ENCODE assay signal across 12 mouse cellular contexts in the genomic region with DNA sequence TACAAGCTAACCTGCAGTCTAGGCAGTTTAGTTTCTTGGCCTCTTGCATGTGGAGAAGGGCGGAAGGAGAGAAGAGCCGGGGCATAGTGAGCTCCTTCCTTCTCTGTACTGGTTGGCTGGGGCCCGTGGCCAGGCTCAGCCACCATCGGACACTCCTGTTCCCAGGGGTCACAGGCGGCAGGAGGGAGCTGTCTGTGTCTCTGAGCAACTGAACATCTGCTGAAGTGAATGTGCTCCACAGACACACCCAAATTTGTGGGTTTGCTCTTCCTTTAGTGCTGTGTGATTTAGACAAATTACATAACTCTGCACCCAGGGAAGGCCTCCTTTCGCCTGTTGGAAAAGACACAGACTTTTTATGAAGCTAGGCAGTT.
DNase-seq lines count a peak whose midpoint lies in the region; ATAC-seq and TF ChIP-seq lines count a peak whose summit lies in the region.
"Had no signal": no experiment of that assay in that cellular context is flagged by ENCODE, and none has a peak within 500 bp of the region (broad histone marks: within the 10 kb centered on the region; RNA-seq: fewer than 3 reads in every experiment).

No protein-coding gene starts in this region.

- DNase-seq in heart, adult 18-20 months, result peak; percentile 60 to 79
- DNase-seq in urinary bladder, postnatal 14 days (ENCODE audit: low spot score), result peak; percentile 43
- no peak for DNase-seq in urinary bladder, postnatal 10 days (ENCODE audit: low spot score)
- peak; percentile 14 for DNase-seq in stomach, postnatal 0 days (ENCODE audit: low spot score)
- DNase-seq in left cerebral cortex, adult 18-20 months (ENCODE audit: low spot score in 2 of 2), result no peak
- DNase-seq: kidney, postnatal 25 days; thymus, adult 18-20 months had no signal

- peaks cover 10% of the 10 kb centered on the region for H3K9me3 ChIP-seq in heart, embryonic 12.5 days (replicated peaks)
- H3K9me3 ChIP-seq in heart, embryonic 15.5 days (replicated peaks), result peaks cover 7% of the 10 kb centered on the region; the same call in 1 of the 2 replicates
- H3K9me3 ChIP-seq in stomach, postnatal 0 days (ENCODE audit: control insufficient read depth, low read length), result 0 out of 2 replicates have a peak, but pooled peaks cover 3% of the 10 kb centered on the region

- H3K4me1 ChIP-seq in heart, embryonic 12.5 days (replicated peaks), result peaks cover 12% of the 10 kb centered on the region
- peaks cover 20% of the 10 kb centered on the region for H3K4me1 ChIP-seq in heart, embryonic 15.5 days (replicated peaks)
- H3K4me1 ChIP-seq in stomach, postnatal 0 days (replicated peaks; ENCODE audit: control insufficient read depth, insufficient read depth), result peaks cover 3% of the 10 kb centered on the region

- no peak overlapping the region for H3K27ac ChIP-seq in heart, embryonic 12.5 days (ENCODE audit: poor library complexity, severe bottlenecking)
- 0 out of 2 replicates have a peak overlapping the region, but pooled peaks have one; percentile 13 for H3K27ac ChIP-seq in heart, embryonic 15.5 days
- peak overlapping the region; percentile 35 for H3K27ac ChIP-seq in stomach, postnatal 0 days (replicated peaks)
- H3K27ac ChIP-seq: midbrain, embryonic 12.5 days had no signal

- H3K27me3 ChIP-seq in heart, embryonic 12.5 days (replicated peaks), result no peaks in the 10 kb centered on the region
- no peaks in the 10 kb centered on the region for H3K27me3 ChIP-seq in heart, embryonic 15.5 days
- no peaks in the 10 kb centered on the region for H3K27me3 ChIP-seq in stomach, postnatal 0 days (ENCODE audit: control insufficient read depth, insufficient read depth, low read length)
- H3K27me3 ChIP-seq: midbrain, embryonic 12.5 days had no signal

- WGBS in heart, embryonic 12.5 days, result 63% methylated on average over 6 of the region's 6 CpGs
- 51% methylated on average over 6 of the region's 6 CpGs for WGBS in heart, embryonic 15.5 days
- WGBS in stomach, postnatal 0 days, result 47% methylated on average over 4 of the region's 6 CpGs

- ATAC-seq in heart, embryonic 12.5 days (ENCODE audit: insufficient number of reproducible peaks, low FRiP score), result no peak
- no peak for ATAC-seq in heart, embryonic 15.5 days (replicated peaks; ENCODE audit: insufficient number of reproducible peaks, insufficient read depth, low FRiP score, low read depth)
- no peak for ATAC-seq in stomach, postnatal 0 days (ENCODE audit: low FRiP score, low TSS enrichment)
- ATAC-seq in megakaryocyte progenitor cell, adult 5-6 weeks (replicated peaks; ENCODE audit: poor library complexity), result no peak
- ATAC-seq: CD4-positive, CD25-positive, alpha-beta regulatory T cell, adult 4 months had no signal

- TF ChIP-seq CTCF in stomach, postnatal 0 days (IDR thresholded peaks at IDR 0.05; ENCODE audit: low read depth), result no peak

- H3K4me3 ChIP-seq in heart, embryonic 12.5 days, result no peak overlapping the region
- no peak overlapping the region for H3K4me3 ChIP-seq in heart, embryonic 15.5 days
- no peak overlapping the region for H3K4me3 ChIP-seq in stomach, postnatal 0 days (ENCODE audit: low read depth, low read length)
- H3K4me3 ChIP-seq: midbrain, embryonic 12.5 days had no signal

- no peaks in the 10 kb centered on the region for H3K36me3 ChIP-seq in heart, embryonic 12.5 days
- H3K36me3 ChIP-seq in heart, embryonic 15.5 days, result no peaks in the 10 kb centered on the region
- H3K36me3 ChIP-seq in stomach, postnatal 0 days (ENCODE audit: control insufficient read depth, insufficient read depth, low read length), result no peaks in the 10 kb centered on the region
- H3K36me3 ChIP-seq: midbrain, embryonic 12.5 days had no signal

- H3K4me2 ChIP-seq in heart, embryonic 12.5 days, result no peak overlapping the region
- H3K4me2 ChIP-seq in heart, embryonic 15.5 days, result no peak overlapping the region
- no peak overlapping the region for H3K4me2 ChIP-seq in stomach, postnatal 0 days (replicated peaks; ENCODE audit: low read depth)
- H3K4me2 ChIP-seq: midbrain, embryonic 12.5 days had no signal

- TF ChIP-seq EP300 in stomach, postnatal 0 days (optimal IDR thresholded peaks at IDR 0.05), result no peak

- no peak overlapping the region for H3K9ac ChIP-seq in heart, embryonic 12.5 days
- H3K9ac ChIP-seq in heart, embryonic 15.5 days, result no peak overlapping the region
- H3K9ac ChIP-seq in stomach, postnatal 0 days (ENCODE audit: low read length), result no peak overlapping the region
- H3K9ac ChIP-seq: midbrain, embryonic 12.5 days had no signal

Comparison
In these comparisons a context has a peak if more than half of its experiments do, and no peak if none do; other contexts are left out.
1. DNase-seq: peak in heart, adult 18-20 months (2 of 2), urinary bladder, postnatal 14 days (single experiment) and stomach, postnatal 0 days (single experiment); none in urinary bladder, postnatal 10 days (single experiment) and left cerebral cortex, adult 18-20 months (0 of 2).